Mouse (Mus musculus): ENCODE data around the gene Gm9376.

DNA sequence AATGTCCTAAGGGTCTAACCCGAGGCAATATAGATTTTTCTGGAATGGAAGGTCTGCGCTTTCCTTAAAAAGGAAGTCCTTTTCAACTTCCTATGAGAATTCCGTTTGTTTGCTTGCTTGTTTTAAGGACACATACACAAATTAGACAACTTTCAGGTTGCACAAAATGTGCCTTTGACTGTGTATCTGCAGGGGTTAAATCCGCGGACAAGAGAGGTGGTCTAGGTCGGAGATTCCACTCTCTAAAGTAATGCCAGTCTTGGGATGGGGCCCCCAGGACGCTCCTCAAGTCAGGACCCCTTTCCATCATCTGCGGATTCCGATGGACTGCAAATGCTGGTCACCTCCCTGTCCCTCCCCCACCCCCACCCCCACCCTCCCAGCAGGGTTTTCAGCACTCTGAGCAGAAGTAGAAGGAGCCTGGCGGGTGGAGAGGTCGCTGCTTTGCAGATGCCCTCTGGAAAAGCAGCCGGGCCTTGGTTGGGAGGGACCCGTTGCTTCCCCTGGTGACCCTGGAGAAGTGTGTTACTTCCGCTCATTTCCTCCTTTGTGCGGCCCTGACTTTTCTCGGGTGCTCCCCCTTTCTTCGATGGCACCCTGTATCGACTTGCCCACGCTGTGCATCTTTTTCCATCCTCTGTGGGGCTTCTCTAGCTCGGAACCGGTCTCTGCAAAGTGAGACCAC is 40.1 kb upstream of the Gm9376 start:
- TF ChIP-seq CTCF (IDR thresholded peaks at IDR 0.05; ENCODE audit: insufficient read depth, low read length) (no peak), POLR2A (IDR thresholded peaks at IDR 0.05; ENCODE audit: borderline replicate concordance, extremely low read depth, low read depth, low read length) (no peak)

Data from lung, adult 2 months (tissue).